Mouse (Mus musculus): ENCODE measurements at regions not wholly inside any gene's neighbourhood (a gene's known extent, or its start where the extent isn't known, plus 50 kb on each side); places are given as distances from the start of the nearest gene placed in this dataset.

GRCm38 (mm10) chr13:107207354-107208181 is 185.6 kb upstream of the Kif2a start:
- TF ChIP-seq GATA4 (IDR thresholded peaks at IDR 0.05; ENCODE audit: insufficient replicate concordance, low read length): no peak

GRCm38 (mm10) chr13:107199875-107200274 is 177.9 kb upstream of the Kif2a start:
- TF ChIP-seq GATA4 (IDR thresholded peaks at IDR 0.05; ENCODE audit: insufficient replicate concordance, low read length): no peak

- no peak for TF ChIP-seq GATA4 (IDR thresholded peaks at IDR 0.05; ENCODE audit: insufficient replicate concordance, low read length)
Measured at GRCm38 (mm10) chr13:107193426-107193825, 171.5 kb upstream of the Kif2a start.

GRCm38 (mm10) chr13:107187258-107187878 is 165.4 kb upstream of the Kif2a start:
- TF ChIP-seq GATA4 (IDR thresholded peaks at IDR 0.05; ENCODE audit: insufficient replicate concordance, low read length): no peak

- TF ChIP-seq GATA4 (IDR thresholded peaks at IDR 0.05; ENCODE audit: insufficient replicate concordance, low read length): no peak
Measured at GRCm38 (mm10) chr13:107182544-107182943, 160.6 kb upstream of the Kif2a start.

- TF ChIP-seq GATA4 (IDR thresholded peaks at IDR 0.05; ENCODE audit: insufficient replicate concordance, low read length): no peak
Measured at GRCm38 (mm10) chr13:107179551-107179950, 157.6 kb upstream of the Kif2a start.

- TF ChIP-seq GATA4 (IDR thresholded peaks at IDR 0.05; ENCODE audit: insufficient replicate concordance, low read length): no peak
Measured at GRCm38 (mm10) chr13:107177595-107177994, 155.7 kb upstream of the Kif2a start.

- no peak for TF ChIP-seq GATA4 (IDR thresholded peaks at IDR 0.05; ENCODE audit: insufficient replicate concordance, low read length)
Measured at GRCm38 (mm10) chr13:107175891-107176290, 154.0 kb upstream of the Kif2a start.

GRCm38 (mm10) chr13:107168599-107169149 is 146.7 kb upstream of the Kif2a start:
- TF ChIP-seq GATA4 (IDR thresholded peaks at IDR 0.05; ENCODE audit: insufficient replicate concordance, low read length): no peak

GRCm38 (mm10) chr13:107167856-107168598 is 146.1 kb upstream of the Kif2a start:
- no peak for TF ChIP-seq GATA4 (IDR thresholded peaks at IDR 0.05; ENCODE audit: insufficient replicate concordance, low read length)

GRCm38 (mm10) chr13:107151548-107151947 is 129.6 kb upstream of the Kif2a start:
- TF ChIP-seq GATA4 (IDR thresholded peaks at IDR 0.05; ENCODE audit: insufficient replicate concordance, low read length): no peak

GRCm38 (mm10) chr13:107141209-107141608 is 119.3 kb upstream of the Kif2a start:
- no peak for TF ChIP-seq GATA4 (IDR thresholded peaks at IDR 0.05; ENCODE audit: insufficient replicate concordance, low read length)

GRCm38 (mm10) chr13:107134125-107134524 is 112.2 kb upstream of the Kif2a start:
- no peak for TF ChIP-seq GATA4 (IDR thresholded peaks at IDR 0.05; ENCODE audit: insufficient replicate concordance, low read length)

GRCm38 (mm10) chr13:107126636-107127035 is 104.7 kb upstream of the Kif2a start:
- TF ChIP-seq GATA4 (IDR thresholded peaks at IDR 0.05; ENCODE audit: insufficient replicate concordance, low read length): no peak

- TF ChIP-seq GATA4 (IDR thresholded peaks at IDR 0.05; ENCODE audit: insufficient replicate concordance, low read length): no peak
Measured at GRCm38 (mm10) chr13:107124130-107124668, 102.3 kb upstream of the Kif2a start.
